Mouse (Mus musculus): ENCODE measurements at regions not wholly inside any gene's neighbourhood (a gene's known extent, or its start where the extent isn't known, plus 50 kb on each side); places are given as distances from the start of the nearest gene placed in this dataset.

DNA sequence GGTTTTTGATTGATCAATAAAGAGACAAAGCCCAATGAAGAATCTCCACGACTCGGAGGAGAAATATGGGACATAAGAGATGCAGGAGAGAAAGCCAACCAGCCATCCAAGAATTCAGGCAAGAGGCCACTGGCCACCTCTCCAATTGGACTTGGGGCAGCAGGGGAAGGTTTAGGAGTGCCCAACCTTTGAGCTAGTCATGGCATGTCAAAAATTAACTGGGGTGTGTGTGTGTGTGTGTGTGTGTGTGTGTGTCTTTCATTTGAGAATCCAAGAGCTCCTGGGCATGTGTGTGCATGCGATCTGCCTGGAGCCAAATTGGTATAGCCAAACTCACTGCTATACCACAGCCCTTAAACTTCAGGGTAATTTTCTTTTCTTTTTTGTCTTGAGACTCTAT lies 51.6 kb upstream of the Cecr2 start:
- DNase-seq (ENCODE audit: low spot score), result no peak

DNA sequence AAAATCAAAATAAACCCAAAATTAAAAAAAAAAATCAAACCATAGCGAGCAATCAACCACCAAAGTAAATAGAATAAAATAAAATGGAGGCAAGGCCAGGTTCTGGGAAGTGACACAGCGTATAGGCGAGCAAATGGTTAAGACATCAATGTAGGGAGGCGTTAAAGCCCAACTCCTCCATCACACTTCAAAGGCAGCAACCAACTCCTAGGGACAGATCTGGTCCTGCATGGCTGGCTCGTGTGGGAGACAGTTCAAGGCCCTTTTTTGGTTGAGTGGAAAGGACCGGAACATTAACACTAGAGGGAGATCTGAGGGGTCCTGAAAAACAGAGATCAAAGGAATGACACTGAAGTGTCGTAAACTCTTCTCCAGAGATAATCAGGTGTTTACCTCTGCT lies 53.8 kb upstream of the Cecr2 start:
- no peak for DNase-seq (ENCODE audit: low spot score)

DNA sequence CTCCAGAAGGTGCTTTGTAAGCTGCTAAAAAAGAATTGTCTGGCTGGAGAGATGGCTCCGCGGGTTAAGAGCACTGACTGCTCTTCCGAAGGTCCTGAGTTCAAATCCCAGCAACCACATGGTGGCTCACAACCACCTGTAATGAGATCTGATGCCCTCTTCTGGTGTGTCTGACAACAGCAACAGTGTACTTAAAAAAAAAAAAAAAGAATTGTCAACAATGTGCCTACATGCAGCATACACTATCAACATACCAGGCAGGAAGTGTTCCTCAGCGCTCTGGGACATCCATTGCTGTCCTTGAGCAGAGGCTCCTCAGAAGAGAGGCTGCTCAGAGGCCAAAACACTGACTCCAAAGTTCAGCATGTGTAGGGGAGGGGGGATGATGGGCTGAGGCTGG lies 56.3 kb upstream of the Cecr2 start:
- no peak for DNase-seq (ENCODE audit: low spot score)

DNA sequence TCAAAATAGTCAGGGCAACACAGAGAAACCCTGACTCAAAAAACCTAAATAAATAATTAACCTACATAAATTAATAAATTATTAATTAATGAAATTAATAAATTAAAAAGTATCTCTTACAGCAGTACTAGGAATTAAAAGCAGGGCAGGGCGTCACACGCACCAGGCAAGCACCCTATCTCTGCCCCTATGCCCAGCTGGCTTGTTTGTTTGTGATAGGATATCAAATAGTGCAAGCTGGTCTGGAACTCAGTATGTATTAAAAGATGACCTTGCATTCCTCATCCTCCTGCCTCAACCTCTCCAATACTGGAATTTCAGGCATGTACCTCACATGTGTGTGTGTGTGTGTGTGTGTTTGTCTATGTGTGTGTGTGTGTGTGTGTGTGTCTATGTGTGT lies 60.7 kb upstream of the Cecr2 start:
- no peak for DNase-seq (ENCODE audit: low spot score)

DNA sequence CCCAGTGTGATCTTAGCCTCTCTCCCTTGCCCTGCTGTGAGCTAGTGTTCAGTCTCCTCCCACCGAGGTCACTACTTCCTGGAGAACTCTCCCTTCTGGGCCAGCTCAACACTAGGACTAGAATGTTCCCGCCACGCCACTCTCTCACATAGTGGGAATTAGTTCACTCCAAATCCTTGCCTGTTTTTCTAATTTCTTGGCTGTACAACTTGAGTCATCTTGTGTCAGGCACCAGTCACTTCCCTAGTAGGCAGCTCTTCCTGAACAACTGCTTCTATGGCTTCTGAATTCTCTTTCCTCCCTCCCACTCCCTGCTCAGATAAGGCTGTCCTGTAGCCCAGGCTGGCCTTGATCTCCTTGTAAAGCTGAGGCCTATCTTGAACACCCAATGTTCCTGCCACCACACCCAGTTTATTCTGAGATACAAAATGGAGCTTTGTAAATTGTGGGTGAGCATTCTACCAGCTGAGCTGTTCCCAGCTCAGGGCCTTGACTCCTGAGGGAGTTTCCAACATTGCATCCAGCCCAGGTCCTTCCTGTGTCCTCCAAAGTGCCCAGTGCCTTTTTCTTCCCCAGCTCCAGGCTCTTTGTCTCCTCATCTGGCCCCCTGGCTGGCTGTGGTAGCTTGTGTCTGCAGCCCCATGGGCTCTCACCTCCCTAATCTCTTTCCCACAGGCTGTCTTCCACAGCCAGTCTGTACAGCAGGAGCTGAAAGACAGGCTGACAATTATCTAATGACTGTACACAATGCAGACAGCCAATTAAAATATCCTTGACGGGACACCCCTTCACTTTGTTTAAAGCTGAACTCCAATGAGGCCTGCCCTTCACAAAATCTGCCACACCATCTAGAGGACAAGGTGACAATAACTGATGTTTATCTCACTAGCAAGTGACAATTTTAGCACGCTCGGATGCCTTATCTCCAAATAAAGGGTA lies 61.9 kb upstream of the Cecr2 start:
- peak; percentile 62 for DNase-seq (ENCODE audit: low spot score)

DNA sequence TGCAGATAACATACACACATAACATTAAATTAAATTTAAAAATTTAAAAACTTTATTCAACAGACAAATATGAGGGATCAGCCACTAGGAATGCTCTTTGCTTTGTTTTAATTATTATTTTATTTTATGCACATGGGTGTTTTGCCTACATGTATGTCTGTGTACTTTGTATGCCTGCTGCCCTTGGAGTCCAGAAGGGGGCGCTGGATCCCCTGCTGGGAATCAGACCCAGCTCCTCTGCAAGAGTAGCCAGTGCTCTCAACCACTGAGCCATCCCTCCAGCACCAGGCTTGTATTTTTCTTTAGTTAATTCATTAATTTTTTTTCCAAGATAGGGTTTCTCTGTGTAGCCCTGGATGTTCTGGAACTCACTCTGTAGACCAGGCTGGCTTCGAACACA lies 62.7 kb upstream of the Cecr2 start:
- DNase-seq (ENCODE audit: low spot score), result peak; percentile 24

DNA sequence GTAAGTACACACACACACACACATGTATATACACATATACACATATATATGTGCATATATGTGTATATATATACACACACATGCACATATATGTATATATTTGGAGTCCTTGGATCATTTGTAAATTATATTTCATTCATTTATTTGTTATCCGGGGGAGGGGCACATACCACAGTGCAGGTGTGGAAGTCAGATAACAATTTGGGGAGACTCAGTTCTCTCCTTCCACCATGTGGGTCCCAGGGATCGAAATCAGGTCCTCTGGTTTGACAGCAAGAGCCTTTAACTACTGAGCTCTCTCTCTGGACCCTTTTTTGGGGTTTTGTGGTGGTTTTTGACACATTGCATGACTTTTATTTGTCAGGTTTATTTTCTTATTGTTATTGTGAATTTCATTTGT lies 65.8 kb upstream of the Cecr2 start:
- DNase-seq (ENCODE audit: low spot score), result no peak

DNA sequence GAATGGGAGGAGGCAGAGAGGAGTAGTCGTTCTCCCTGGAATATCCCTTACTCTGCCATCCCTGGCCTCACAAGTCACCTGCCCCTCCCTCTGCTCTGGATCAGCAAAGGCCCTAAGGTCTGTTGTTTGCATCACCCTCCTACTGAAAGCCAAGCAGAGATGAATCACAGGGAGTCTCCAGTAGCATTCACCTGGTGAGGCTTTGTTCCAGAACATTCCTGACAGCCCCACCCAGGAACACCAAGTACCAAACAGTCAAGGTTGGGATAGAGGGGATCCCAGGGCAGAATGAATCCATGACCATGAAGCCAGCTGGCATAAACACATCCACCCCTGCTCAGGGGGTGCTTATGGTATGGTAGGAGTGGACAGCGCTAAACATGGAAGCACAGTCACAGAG lies 67.4 kb upstream of the Hdhd5 start:
- no peak for DNase-seq (ENCODE audit: low spot score)

DNA sequence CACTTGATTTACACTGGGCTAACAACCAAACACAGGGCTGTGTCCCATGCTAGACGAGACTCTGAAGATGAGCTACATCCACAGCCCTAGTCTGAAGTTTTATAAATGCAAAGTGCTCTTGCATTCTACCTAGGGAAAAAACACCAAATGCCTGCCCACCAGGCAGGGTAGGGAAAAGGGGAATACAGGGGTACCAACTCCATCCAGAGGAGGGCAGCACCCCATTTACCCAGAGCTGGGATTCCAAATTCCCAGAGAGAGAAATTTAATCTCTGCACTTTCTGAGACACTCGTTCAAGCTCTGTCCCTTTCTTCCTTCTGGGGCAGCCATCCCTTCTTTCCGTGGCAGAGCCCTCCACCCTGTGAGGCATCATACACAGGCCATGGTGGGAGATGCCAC lies 66.8 kb upstream of the Hdhd5 start:
- no peak for DNase-seq (ENCODE audit: low spot score)

DNA sequence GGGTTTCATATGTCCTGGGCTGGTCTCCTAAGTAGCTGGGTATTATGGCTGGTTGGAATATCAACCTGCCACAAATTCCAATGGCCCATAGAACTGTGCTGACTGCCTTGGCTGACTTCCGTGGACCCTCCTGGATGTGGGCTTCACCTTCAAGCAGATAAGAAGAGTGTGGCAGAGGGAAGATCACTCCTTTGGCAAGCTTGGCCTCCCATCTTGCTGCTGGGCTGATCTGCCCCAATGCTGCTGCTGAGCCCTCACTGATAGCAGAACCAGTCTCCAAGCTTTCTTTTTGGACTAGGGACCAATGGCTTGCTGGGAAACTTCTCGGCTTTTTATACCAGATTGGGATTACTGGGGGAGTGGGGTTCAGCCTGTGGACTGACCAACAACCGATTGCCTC lies 65.6 kb upstream of the Hdhd5 start:
- no peak for DNase-seq (ENCODE audit: low spot score)

DNA sequence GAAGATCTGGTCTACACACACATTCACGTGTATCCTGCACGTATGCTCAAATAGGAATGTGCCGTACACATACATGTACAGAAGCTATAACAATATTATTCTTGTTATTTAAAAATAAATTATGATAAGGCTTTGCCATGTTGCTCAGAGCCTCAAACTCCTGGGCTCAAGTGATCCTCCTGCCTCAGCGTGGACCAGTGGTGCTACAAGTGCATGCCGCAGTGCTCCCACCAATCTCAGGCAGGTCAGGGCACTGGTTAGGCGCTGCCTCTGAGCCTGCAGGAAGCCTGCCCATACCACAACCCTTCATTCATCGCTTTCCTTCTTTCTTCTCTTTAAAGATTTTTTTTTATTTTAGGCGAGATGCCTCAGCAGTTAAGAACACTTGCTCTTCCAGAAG lies 63.3 kb upstream of the Hdhd5 start:
- DNase-seq (ENCODE audit: low spot score), result no peak

DNA sequence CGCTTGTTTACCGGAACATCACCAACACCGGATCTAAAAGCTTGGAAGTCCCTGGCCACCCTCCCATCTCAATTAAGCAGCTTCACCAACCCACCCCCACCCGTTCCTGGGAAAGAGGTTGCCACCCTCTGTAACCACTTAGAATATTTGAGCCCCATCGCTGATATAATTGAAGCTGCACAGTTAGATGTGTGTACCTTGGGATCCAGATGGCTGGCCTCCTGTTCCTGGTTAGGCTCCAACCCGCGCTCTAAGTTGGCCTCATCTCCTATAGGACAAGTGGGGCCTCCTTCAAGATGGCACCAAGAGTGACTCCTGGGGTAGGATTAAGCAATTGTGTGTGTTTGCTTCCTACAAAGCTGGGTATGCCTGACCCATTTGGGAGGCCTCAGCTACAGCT lies 61.6 kb upstream of the Hdhd5 start:
- DNase-seq (ENCODE audit: low spot score), result no peak

DNA sequence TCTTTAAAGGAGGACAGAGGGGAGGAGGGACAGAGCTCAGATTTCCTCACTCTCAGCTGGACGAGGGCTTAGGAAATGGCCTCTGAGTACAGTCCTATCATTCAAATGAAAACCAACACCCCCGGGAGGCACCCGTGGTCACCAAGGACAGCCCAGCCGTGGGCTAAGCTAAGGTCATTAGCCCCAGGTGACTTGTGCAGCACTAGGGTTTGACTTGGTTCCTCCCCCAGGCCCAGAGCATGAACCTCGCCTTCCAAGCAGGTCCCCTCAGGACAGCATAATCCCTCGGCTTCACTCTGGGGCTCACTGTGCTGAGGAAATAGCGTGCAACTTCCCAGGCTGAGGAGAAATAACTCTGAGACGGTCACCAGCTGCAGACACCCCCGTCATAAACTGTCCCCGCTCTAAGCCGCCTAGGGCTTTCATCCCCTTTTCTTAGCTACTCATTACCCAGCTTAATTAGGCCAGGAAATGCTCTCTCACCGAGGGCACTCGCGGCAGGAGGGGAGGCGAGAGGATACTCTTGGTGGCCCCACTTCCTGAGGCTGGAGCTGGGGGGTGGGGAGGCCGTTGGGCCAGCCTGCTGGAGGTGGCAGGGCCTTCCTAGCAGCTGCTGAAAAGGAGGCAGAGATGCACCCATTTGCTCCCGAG lies 61.0 kb upstream of the Hdhd5 start:
- DNase-seq (ENCODE audit: low spot score), result no peak

DNA sequence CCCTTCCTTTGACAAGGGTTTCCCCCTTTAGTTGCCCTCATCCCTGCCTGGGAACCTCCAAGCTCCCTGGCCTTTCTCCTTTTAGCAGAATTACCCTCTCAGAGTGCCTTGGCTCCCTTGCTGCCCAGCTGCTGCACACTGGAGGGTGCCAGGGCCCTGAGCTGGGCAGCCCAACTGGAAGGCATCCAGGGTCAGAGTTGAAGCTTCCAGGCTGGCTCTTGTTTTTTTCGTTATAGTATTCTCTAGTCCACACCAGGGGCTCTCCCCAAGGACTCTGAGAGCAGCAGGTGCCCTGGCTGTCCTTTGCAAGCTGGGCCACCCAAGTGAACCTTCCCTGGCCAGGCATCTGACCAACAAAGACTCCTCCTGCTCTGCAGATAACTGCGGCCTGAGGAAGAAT lies 59.1 kb upstream of the Hdhd5 start:
- DNase-seq (ENCODE audit: low spot score), result no peak

DNA sequence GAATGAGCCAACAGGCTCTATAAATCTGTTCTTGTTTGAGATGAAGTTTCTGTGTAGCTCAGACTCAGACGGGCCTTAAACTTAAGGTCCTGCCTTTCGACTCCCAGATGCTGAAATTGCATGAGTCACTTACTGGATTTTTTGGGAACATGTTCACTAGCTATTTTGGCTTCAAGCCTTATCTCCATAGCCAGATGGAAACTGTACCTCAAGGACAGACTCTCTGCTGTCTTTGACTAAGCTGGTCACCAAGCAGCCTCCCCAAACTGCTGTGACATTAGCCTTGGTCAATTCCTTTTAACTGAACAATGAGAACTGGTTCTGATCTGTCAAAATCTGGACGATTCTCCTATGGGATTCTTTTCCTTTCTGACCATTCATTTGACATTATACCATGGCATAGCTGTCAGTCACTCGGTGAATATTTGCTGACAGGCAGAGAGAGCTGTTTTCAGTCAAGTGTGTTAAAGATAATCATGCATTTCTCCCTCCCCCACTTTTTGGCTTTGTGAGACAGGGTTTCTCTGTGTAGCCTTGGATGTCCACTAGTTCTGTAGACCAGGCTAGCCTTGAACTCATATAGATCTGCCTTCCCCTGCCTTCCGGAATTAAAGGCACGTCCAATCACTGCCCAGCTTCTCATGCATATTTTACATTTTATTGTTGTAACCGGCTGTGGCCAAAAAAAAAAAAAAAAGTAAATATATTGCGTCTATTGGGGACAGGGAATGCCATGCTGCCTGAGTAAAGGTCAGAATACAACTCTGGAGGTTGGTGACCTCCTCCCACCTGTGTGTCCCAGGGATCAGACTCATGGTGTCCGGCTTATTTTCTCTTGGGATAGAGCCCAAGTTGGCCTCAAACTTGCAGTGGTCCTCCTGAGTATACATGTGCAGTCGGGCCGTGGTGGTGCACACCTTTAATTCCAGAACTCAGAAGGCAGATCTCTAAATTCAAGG lies 57.9 kb upstream of the Hdhd5 start:
- DNase-seq (ENCODE audit: low spot score), result peak; percentile 73

DNA sequence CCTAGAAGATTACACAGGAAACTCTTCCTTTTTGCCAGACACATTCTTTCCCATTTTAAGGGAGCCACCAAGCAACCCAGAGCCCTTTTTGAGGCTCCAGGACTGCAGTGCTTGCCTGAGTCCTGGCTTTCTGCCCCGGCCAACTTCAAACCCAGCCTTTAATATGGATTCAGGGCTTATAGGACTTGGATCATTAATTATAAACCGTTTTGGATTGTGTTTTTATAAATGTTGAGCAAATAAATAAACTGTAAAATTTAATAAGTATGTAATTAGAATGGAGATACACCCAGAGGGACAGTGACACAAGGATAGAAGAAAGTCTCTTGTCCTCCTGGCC lies 54.8 kb upstream of the Hdhd5 start:
- DNase-seq (ENCODE audit: low spot score), result no peak

DNA sequence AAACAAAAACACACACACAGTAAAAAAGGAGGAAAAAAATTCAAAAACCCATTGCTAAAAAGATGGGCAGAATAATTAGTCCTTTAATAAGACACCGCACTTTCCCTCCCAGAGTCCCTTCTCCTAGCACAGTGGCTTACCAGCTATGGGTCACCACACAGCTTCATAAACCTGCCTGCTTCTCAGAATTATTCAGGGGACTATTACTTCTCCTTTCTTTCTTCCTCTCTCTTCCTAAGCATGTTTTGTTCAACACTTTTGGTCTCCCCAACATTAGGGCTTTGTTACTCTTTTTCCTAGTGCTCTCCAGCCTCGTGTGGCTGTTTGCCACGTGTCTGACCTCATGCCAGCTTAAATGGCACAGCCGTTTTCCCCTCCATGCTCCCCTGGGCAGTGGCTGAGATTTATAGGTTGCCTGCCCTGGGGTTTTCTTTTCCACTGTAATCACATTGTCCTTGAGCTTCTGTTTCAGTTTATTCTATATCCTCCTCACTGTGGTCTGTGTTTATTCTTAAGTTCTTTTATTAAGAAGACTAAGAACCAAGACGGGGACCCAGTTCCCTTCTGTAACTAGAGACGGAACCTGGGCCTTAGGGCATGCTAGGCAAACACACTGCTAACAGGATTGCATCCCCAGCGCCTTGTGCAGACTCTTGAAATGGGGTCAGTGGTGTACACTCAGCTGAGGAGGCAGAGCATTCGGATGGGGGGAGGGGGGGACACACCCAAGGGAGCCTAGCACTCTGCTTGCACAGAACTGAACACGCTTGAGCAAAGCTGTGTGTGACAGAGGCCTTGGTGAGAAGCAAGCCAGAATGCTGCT lies 54.2 kb upstream of the Hdhd5 start:
- DNase-seq (ENCODE audit: low spot score), result no peak

DNA sequence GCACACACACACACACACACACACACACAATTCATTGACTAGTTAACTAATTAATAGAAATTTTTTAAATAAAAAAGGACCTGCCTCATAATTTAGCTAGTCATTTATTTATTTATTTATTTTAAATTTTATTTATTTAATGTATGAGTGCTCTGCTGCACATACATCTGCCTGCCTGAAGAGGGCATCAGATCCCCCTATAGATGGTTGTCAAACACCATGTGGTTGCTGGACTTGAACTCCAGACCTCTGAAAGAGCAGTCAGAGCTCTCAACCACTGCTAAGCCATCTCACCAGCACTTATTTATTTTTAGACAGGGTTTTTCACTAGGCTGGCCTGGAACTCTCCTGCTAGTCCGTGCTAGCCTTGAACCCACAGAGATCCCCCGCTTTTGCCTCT lies 50.6 kb upstream of the Hdhd5 start:
- DNase-seq (ENCODE audit: low spot score), result no peak
